Mouse (Mus musculus) CH12.LX (cell line): ENCODE measurements around the gene Mast3. TPM values are rescaled to one million over a fixed set of nuclear protein-coding genes. Genes with fewer than 3 reads are reported as not detected.

ENCODE experiments used
- DNase-seq: peaks from one replicate; pipeline ENCODE4 v3.0.0-alpha.2; 2013; ENCODE audit errors: extremely low read depth
- H3K27ac ChIP-seq: 2 replicates; pipeline ENCODE4 v1.5.1; 2012; ENCODE audit warnings: low read depth, mild to moderate bottlenecking, control low read depth, moderate library complexity; ENCODE audit not compliant: insufficient read depth
- H3K27me3 ChIP-seq: replicated peaks from 2 replicates; pipeline ENCODE3; 2012; ENCODE audit warnings: inconsistent platforms
- H3K36me3 ChIP-seq, 2 experiments: replicated peaks in 1 of 2; 2 replicates each; pipeline versions ENCODE3 to v1.6.1; 2012; ENCODE audit warnings: inconsistent platforms in 1 of 2, low read length in 1 of 2, mild to moderate bottlenecking in 1 of 2, mixed read lengths in 1 of 2, moderate library complexity in 1 of 2; ENCODE audit not compliant: control insufficient read depth in 1 of 2, insufficient read depth in 1 of 2
- H3K4me1 ChIP-seq, 2 experiments: 2 replicates each; pipeline ENCODE4 v1.6.1; 2012; ENCODE audit warnings: inconsistent platforms in 1 of 2, moderate library complexity in 1 of 2; ENCODE audit not compliant: insufficient read depth in 2 of 2, control insufficient read depth in 1 of 2
- H3K4me2 ChIP-seq: 2 replicates; pipeline ENCODE4 v1.6.1; 2012; ENCODE audit warnings: low read depth, mild to moderate bottlenecking, control low read depth; ENCODE audit not compliant: poor library complexity, insufficient read depth, severe bottlenecking
- H3K4me3 ChIP-seq, 3 experiments: fragments of 150-350 bp in 1 of 3; sonication (generic) in 1 of 3; replicated peaks in 1 of 3; 2 replicates each; pipeline versions ENCODE3 to v1.5.1; 2011 to 2012; ENCODE audit warnings: low read depth in 2 of 3, low read length in 2 of 3, mild to moderate bottlenecking in 2 of 3, moderate library complexity in 2 of 3, control low read depth in 1 of 3, improper control_type of control experiment in 1 of 3, inconsistent platforms in 1 of 3, mixed read lengths in 1 of 3; ENCODE audit not compliant: poor library complexity in 1 of 3
- H3K79me2 ChIP-seq: replicated peaks from 2 replicates; pipeline ENCODE4 v1.6.1; 2012; ENCODE audit warnings: mild to moderate bottlenecking, moderate library complexity; ENCODE audit not compliant: control insufficient read depth, poor library complexity, insufficient read depth, severe bottlenecking; ENCODE audit errors: extremely low read depth
- H3K9ac ChIP-seq: 2 replicates; pipeline ENCODE4 v1.6.1; 2012; ENCODE audit warnings: low read depth, mild to moderate bottlenecking, control low read depth, moderate library complexity; ENCODE audit not compliant: insufficient read depth
- H3K9me3 ChIP-seq: replicated peaks from 2 replicates; pipeline ENCODE3; 2012; ENCODE audit warnings: low read length, inconsistent platforms, mixed read lengths
- BHLHE40 ChIP-seq: IDR thresholded peaks from 2 replicates; pipeline ENCODE4 v1.6.1; 2011; ENCODE audit warnings: mild to moderate bottlenecking, low read depth, low read length, improper control_type of control experiment
- CHD2 ChIP-seq: IDR thresholded peaks from 2 replicates; pipeline ENCODE4 v1.6.1; 2011; ENCODE audit warnings: low read length, improper control_type of control experiment
- CTCF ChIP-seq, 2 experiments: IDR thresholded peaks in 1 of 2; conservative IDR thresholded peaks in 1 of 2; 2 replicates each; pipeline ENCODE4 v1.5.1; 2011 to 2012; ENCODE audit warnings: low read depth in 2 of 2, low read length in 2 of 2, improper control_type of control experiment in 1 of 2, inconsistent platforms in 1 of 2, mild to moderate bottlenecking in 1 of 2, moderate library complexity in 1 of 2
- E2F4 ChIP-seq: IDR thresholded peaks from 2 replicates; pipeline ENCODE4 v1.6.1; 2011; ENCODE audit warnings: low read depth, low read length, improper control_type of control experiment; ENCODE audit not compliant: insufficient replicate concordance
- ELF1 ChIP-seq: IDR thresholded peaks from 2 replicates; pipeline ENCODE4 v1.6.1; 2014; ENCODE audit warnings: low read depth, mild to moderate bottlenecking, inconsistent platforms, low read length, improper control_type of control experiment
- EP300 ChIP-seq: IDR thresholded peaks from 2 replicates; pipeline ENCODE4 v1.6.1; 2011; ENCODE audit warnings: low read length, improper control_type of control experiment
- ETS1 ChIP-seq: conservative IDR thresholded peaks from 2 replicates; pipeline ENCODE4 v1.6.1; 2012; ENCODE audit warnings: low read depth, mild to moderate bottlenecking, inconsistent platforms, low read length, improper control_type of control experiment, moderate library complexity
- GABPA ChIP-seq: IDR thresholded peaks from 2 replicates; pipeline ENCODE4 v1.6.1; 2012; ENCODE audit warnings: low read depth, low read length, improper control_type of control experiment, inconsistent platforms; ENCODE audit not compliant: insufficient replicate concordance
- HCFC1 ChIP-seq: IDR thresholded peaks from 2 replicates; pipeline ENCODE4 v1.6.1; 2012; ENCODE audit warnings: low read depth, mild to moderate bottlenecking, inconsistent platforms, low read length, improper control_type of control experiment
- JUN ChIP-seq: IDR thresholded peaks from 2 replicates; pipeline ENCODE4 v1.6.1; 2011; ENCODE audit warnings: low read depth, mild to moderate bottlenecking, low read length, improper control_type of control experiment, moderate library complexity; ENCODE audit not compliant: insufficient read depth
- KAT2A ChIP-seq: IDR thresholded peaks from 2 replicates; pipeline ENCODE4 v1.6.1; 2012; ENCODE audit warnings: low read length, improper control_type of control experiment, inconsistent platforms; ENCODE audit not compliant: insufficient replicate concordance
- MAX ChIP-seq: IDR thresholded peaks from 2 replicates; pipeline ENCODE4 v1.6.1; 2011; ENCODE audit warnings: low read length, improper control_type of control experiment
- MAZ ChIP-seq: IDR thresholded peaks from 2 replicates; pipeline ENCODE4 v1.6.1; 2012; ENCODE audit warnings: low read depth, mild to moderate bottlenecking, inconsistent platforms, low read length, improper control_type of control experiment, moderate library complexity
- MEF2A ChIP-seq: IDR thresholded peaks from 2 replicates; pipeline ENCODE4 v1.6.1; 2014; ENCODE audit warnings: low read depth, mild to moderate bottlenecking, inconsistent platforms, low read length, improper control_type of control experiment, borderline replicate concordance
- MXI1 ChIP-seq: IDR thresholded peaks from 2 replicates; pipeline ENCODE4 v1.6.1; 2011; ENCODE audit warnings: mild to moderate bottlenecking, low read depth, low read length, improper control_type of control experiment
- MYC ChIP-seq: IDR thresholded peaks from 2 replicates; pipeline ENCODE4 v1.6.1; 2011; ENCODE audit warnings: low read depth, mild to moderate bottlenecking, improper control_type of control experiment, low read length
- NRF1 ChIP-seq: IDR thresholded peaks from 2 replicates; pipeline ENCODE4 v1.6.1; 2014; ENCODE audit warnings: low read depth, mild to moderate bottlenecking, inconsistent platforms, low read length, improper control_type of control experiment, moderate library complexity
- POLR2A ChIP-seq: IDR thresholded peaks from 2 replicates; pipeline ENCODE4 v1.6.1; 2011; ENCODE audit warnings: low read depth, mild to moderate bottlenecking, improper control_type of control experiment, low read length
- RAD21 ChIP-seq: IDR thresholded peaks from 2 replicates; pipeline ENCODE4 v1.6.1; 2011; ENCODE audit warnings: low read depth, mild to moderate bottlenecking, low read length, improper control_type of control experiment, moderate library complexity
- RCOR1 ChIP-seq: conservative IDR thresholded peaks from 2 replicates; pipeline ENCODE4 v1.6.1; 2012; ENCODE audit warnings: low read depth, mild to moderate bottlenecking, inconsistent platforms, low read length, improper control_type of control experiment
- SIN3A ChIP-seq: IDR thresholded peaks from 2 replicates; pipeline ENCODE4 v1.6.1; 2012; ENCODE audit warnings: low read length, improper control_type of control experiment, inconsistent platforms
- SMC3 ChIP-seq: IDR thresholded peaks from 2 replicates; pipeline ENCODE4 v1.6.1; 2011; ENCODE audit warnings: low read depth, low read length, improper control_type of control experiment
- TBP ChIP-seq: conservative IDR thresholded peaks from 2 replicates; pipeline ENCODE4 v1.6.1; 2011; ENCODE audit warnings: low read depth, low read length, improper control_type of control experiment
- TCF12 ChIP-seq: IDR thresholded peaks from 2 replicates; pipeline ENCODE4 v1.6.1; 2014; ENCODE audit warnings: low read depth, mild to moderate bottlenecking, inconsistent platforms, low read length, improper control_type of control experiment
- UBTF ChIP-seq: IDR thresholded peaks from 2 replicates; pipeline ENCODE4 v1.6.1; 2012; ENCODE audit warnings: low read depth, mild to moderate bottlenecking, inconsistent platforms, low read length, improper control_type of control experiment, moderate library complexity
- USF1 ChIP-seq: IDR thresholded peaks from 2 replicates; pipeline ENCODE4 v1.6.1; 2014; ENCODE audit warnings: low read depth, mild to moderate bottlenecking, inconsistent platforms, low read length, improper control_type of control experiment
- USF2 ChIP-seq: conservative IDR thresholded peaks from 2 replicates; pipeline ENCODE4 v1.6.1; 2011; ENCODE audit warnings: low read depth, low read length, improper control_type of control experiment
- ZC3H11A ChIP-seq: IDR thresholded peaks from 2 replicates; pipeline ENCODE4 v1.6.1; 2012; ENCODE audit warnings: low read depth, mild to moderate bottlenecking, inconsistent platforms, low read length, improper control_type of control experiment
- ZKSCAN1 ChIP-seq: IDR thresholded peaks from 2 replicates; pipeline ENCODE4 v1.6.1; 2012; ENCODE audit warnings: low read depth, inconsistent platforms, low read length, improper control_type of control experiment, borderline replicate concordance
- ZMIZ1 ChIP-seq: IDR thresholded peaks from 2 replicates; pipeline ENCODE4 v1.6.1; 2012; ENCODE audit warnings: low read depth, mild to moderate bottlenecking, inconsistent platforms, low read length, improper control_type of control experiment
- ZNF384 ChIP-seq: IDR thresholded peaks from 2 replicates; pipeline ENCODE4 v1.6.1; 2012; ENCODE audit warnings: low read depth, low read length, improper control_type of control experiment, inconsistent platforms
- dilution Hi-C: fragments of 300-500 bp; cut with MboI; formaldehyde crosslinking; loops from 2 replicates; pipeline ENCODE4 v1.14.3; 2020; ENCODE audit warnings: low sequenced_read_pairs; ENCODE audit not compliant: extremely low pct_unique_long_range_greater_than_20kb, extremely low pct_ligation_motif_present
- in situ Hi-C: fragments of 300-500 bp; cut with MboI; formaldehyde crosslinking; loops from 3 replicates; pipeline ENCODE4 v1.14.3; 2019; ENCODE audit warnings: low sequenced_read_pairs, low pct_ligation_motif_present, low pct_unique_long_range_greater_than_20kb, mixed read lengths
- polyA plus RNA-seq: library from polyadenylated mRNA; unstranded; fragments of >175 nt; gene quantifications from 2 replicates; pipeline ENCODE4 v1.2.1, GENCODE M21; 2012; ENCODE audit warnings: low read depth; ENCODE audit not compliant: insufficient read length
- total RNA-seq, 2 experiments: library from RNA; depleted of rRNA; stranded (reverse); fragments of 300-350 nt in 1 of 2; fragments of >200 nt in 1 of 2; gene quantifications; 2 replicates each; pipeline ENCODE4 v1.2.3; 2012 to 2014

Mast3 gene
- total and polyA plus RNA-seq, 3 experiments = 7.0 to 23.4 (median 11.6) TPM

DNA sequence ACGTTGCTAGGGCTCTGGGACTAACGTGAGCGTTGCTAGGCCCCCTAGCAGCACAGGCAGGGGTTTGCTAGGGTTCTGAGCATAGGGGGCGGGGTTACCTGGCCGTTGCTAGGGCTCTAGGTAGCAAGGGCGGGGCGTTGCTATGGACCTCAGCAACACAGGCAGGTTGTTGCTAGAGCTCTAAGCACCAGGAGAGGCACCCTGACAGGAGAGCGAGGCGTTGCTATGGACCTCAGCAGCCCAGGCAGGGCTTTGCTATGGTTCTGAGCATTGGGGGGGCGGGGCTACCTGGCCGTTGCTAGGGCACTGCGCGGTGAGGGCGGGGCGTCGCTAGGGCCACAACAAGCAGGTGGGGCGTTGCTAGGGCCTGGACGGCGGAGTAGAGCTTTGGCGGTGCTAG is 12.2 kb downstream of the Mast3 start:
- peak; percentile 66 for DNase-seq
- Histone ChIP-seq H3K27me3 (peaks cover 36% of the 10 kb centered on the region), H3K4me3 (peak overlapping the region; percentile 13 to 81 (median 58)), H3K36me3 (peaks cover 23 to 31% of the 10 kb centered on the region in 2 experiments), H3K4me1 (peaks cover 19 to 36% of the 10 kb centered on the region in 2 experiments), H3K9me3 (no peaks in the 10 kb centered on the region), H3K4me2 (peak overlapping the region; percentile 53; the same call in 1 of the 2 replicates), H3K27ac (peak overlapping the region; percentile 14; the same call in 1 of the 2 replicates), H3K79me2 (peaks cover 4% of the 10 kb centered on the region; the same call in 1 of the 2 replicates), H3K9ac (no peak overlapping the region)
- no peak for TF ChIP-seq ZC3H11A
- 0 out of 2 replicates have a peak, but pooled peaks have one; percentile 5 for TF ChIP-seq MAZ
- in situ Hi-C loops = no loop called here
- dilution Hi-C loops = no loop called here

GRCm38 (mm10) chr8:70791975-70792691 is 12.7 kb downstream of the Mast3 start:
- peaks cover 36% of the 10 kb centered on the region for H3K27me3 ChIP-seq
- in situ Hi-C loops = no loop called here
- no peaks in the 10 kb centered on the region for H3K9me3 ChIP-seq
- H3K4me1 ChIP-seq = peaks cover 19 to 33% of the 10 kb centered on the region in 2 experiments
- H3K27ac ChIP-seq = peak overlapping the region; percentile 36
- H3K4me3 ChIP-seq = peak overlapping the region; percentile 81 to 87 (median 82)
- peak overlapping the region; percentile 53 for H3K4me2 ChIP-seq
- DNase-seq = peak; percentile 95
- peaks cover 4% of the 10 kb centered on the region; the same call in 1 of the 2 replicates for H3K79me2 ChIP-seq
- dilution Hi-C loops = no loop called here
- peaks cover 28 to 36% of the 10 kb centered on the region in 2 experiments for H3K36me3 ChIP-seq
- peak overlapping the region; percentile 92 for H3K9ac ChIP-seq
- TF ChIP-seq SMC3 (no peak), JUN (no peak), MAZ (0 out of 2 replicates have a peak, but pooled peaks have one; percentile 37), RCOR1 (no peak), RAD21 (no peak), CTCF (conservative IDR thresholded peaks at IDR 0.05 in 1 of 2, IDR thresholded peaks at IDR 0.05 in 1 of 2; ENCODE audit: low read depth in 2 of 2, low read length in 2 of 2) (no peak), E2F4 (no peak), EP300 (no peak), SIN3A (peak; percentile 76), GABPA (no peak), MAX (peak; percentile 40; the same call in 1 of the 2 replicates), CHD2 (no peak), MYC (no peak), NRF1 (peak; percentile 35; the same call in 1 of the 2 replicates), USF1 (no peak), TBP (0 out of 2 replicates have a peak, but pooled peaks have one; percentile 24), ELF1 (peak; percentile 82), TCF12 (peak; percentile 63; the same call in 1 of the 2 replicates), HCFC1 (peak; percentile 62), ZMIZ1 (peak; percentile 82), UBTF (no peak), USF2 (no peak), BHLHE40 (no peak), ETS1 (no peak), KAT2A (no peak), ZC3H11A (no peak), ZKSCAN1 (no peak), MEF2A (no peak), MXI1 (peak; percentile 84; the same call in 1 of the 2 replicates), ZNF384 (no peak), POLR2A (peak; percentile 86)
